ENCODE assay signal across 8 mouse cellular contexts in genomic region chr16:95340885-95341791, GRCm38 (mm10).
DNase-seq lines count a peak whose midpoint lies in the region; ATAC-seq and TF ChIP-seq lines count a peak whose summit lies in the region.

No protein-coding gene starts in this region.

- no peaks in the 10 kb centered on the region for H3K9me3 ChIP-seq in heart, embryonic 12.5 days (replicated peaks)
- no peaks in the 10 kb centered on the region for H3K9me3 ChIP-seq in kidney, embryonic 16.5 days (ENCODE audit: low read length)
- no peaks in the 10 kb centered on the region for H3K9me3 ChIP-seq in stomach, embryonic 15.5 days

- peak; percentile 65 to 68 for DNase-seq in B cell, adult 2 months
- peak; percentile 64 for DNase-seq in liver
- DNase-seq in neural tube, embryonic 10.5 days (ENCODE audit: extremely low spot score, low spot score), result peak; percentile 80

- H3K36me3 ChIP-seq in heart, embryonic 12.5 days, result no peaks in the 10 kb centered on the region
- no peaks in the 10 kb centered on the region for H3K36me3 ChIP-seq in kidney, embryonic 16.5 days (ENCODE audit: insufficient read depth, low read length)
- H3K36me3 ChIP-seq in stomach, embryonic 15.5 days, result no peaks in the 10 kb centered on the region

- H3K4me3 ChIP-seq in bone marrow macrophage, adult 2 months (ENCODE audit: insufficient read depth, low read length), result no peak overlapping the region
- no peak overlapping the region for H3K4me3 ChIP-seq in embryonic fibroblast, embryonic 13.5 days (ENCODE audit: insufficient read depth, low read length)
- no peak overlapping the region; the same call in 1 of the 2 replicates for H3K4me3 ChIP-seq in heart, embryonic 12.5 days
- no peak overlapping the region for H3K4me3 ChIP-seq in kidney, embryonic 16.5 days (ENCODE audit: low read length)
- H3K4me3 ChIP-seq in stomach, embryonic 15.5 days (replicated peaks), result no peak overlapping the region

- H3K9ac ChIP-seq in heart, embryonic 12.5 days, result no peak overlapping the region
- H3K9ac ChIP-seq in kidney, embryonic 16.5 days (replicated peaks; ENCODE audit: low read length), result no peak overlapping the region
- H3K9ac ChIP-seq in stomach, embryonic 15.5 days, result no peak overlapping the region

- TF ChIP-seq POLR2A in bone marrow macrophage, adult 2 months (IDR thresholded peaks at IDR 0.05; ENCODE audit: borderline replicate concordance, low read depth, low read length), result no peak
- no peak; the same call in 1 of the 2 replicates for TF ChIP-seq POLR2A in embryonic fibroblast, embryonic 13.5 days (IDR thresholded peaks at IDR 0.05; ENCODE audit: low read depth, low read length)

- peak overlapping the region; percentile 54 for H3K4me2 ChIP-seq in heart, embryonic 12.5 days
- peak overlapping the region; percentile 36 for H3K4me2 ChIP-seq in kidney, embryonic 16.5 days (replicated peaks; ENCODE audit: low read depth, low read length)
- H3K4me2 ChIP-seq in stomach, embryonic 15.5 days, result peak overlapping the region; percentile 37

- no peaks in the 10 kb centered on the region; the same call in 1 of the 2 replicates for H3K27me3 ChIP-seq in heart, embryonic 12.5 days (replicated peaks)
- H3K27me3 ChIP-seq in kidney, embryonic 16.5 days (ENCODE audit: insufficient read depth, low read length), result no peaks in the 10 kb centered on the region
- no peaks in the 10 kb centered on the region for H3K27me3 ChIP-seq in stomach, embryonic 15.5 days (replicated peaks)

- H3K4me1 ChIP-seq in bone marrow macrophage, adult 2 months (ENCODE audit: control insufficient read depth, insufficient read depth, low read length), result no peaks in the 10 kb centered on the region
- peaks cover 8% of the 10 kb centered on the region; the same call in 1 of the 2 replicates for H3K4me1 ChIP-seq in embryonic fibroblast, embryonic 13.5 days (ENCODE audit: control insufficient read depth, insufficient read depth, low read length)
- H3K4me1 ChIP-seq in heart, embryonic 12.5 days (replicated peaks), result peaks cover 22% of the 10 kb centered on the region
- H3K4me1 ChIP-seq in kidney, embryonic 16.5 days (ENCODE audit: insufficient read depth, low read length), result peaks cover 10% of the 10 kb centered on the region; the same call in 1 of the 2 replicates
- peaks cover 18% of the 10 kb centered on the region for H3K4me1 ChIP-seq in stomach, embryonic 15.5 days

- TF ChIP-seq CTCF in bone marrow macrophage, adult 2 months (IDR thresholded peaks at IDR 0.05; ENCODE audit: low read depth, low read length), result peak; percentile 60
- TF ChIP-seq CTCF in embryonic fibroblast, embryonic 13.5 days (IDR thresholded peaks at IDR 0.05; ENCODE audit: borderline replicate concordance, insufficient read depth, low read length), result peak; percentile 78

- H3K27ac ChIP-seq in bone marrow macrophage, adult 2 months (ENCODE audit: insufficient read depth, low read depth, low read length), result no peak overlapping the region
- peak overlapping the region; percentile 77 for H3K27ac ChIP-seq in embryonic fibroblast, embryonic 13.5 days (ENCODE audit: insufficient read depth, low read length)
- H3K27ac ChIP-seq in heart, embryonic 12.5 days (ENCODE audit: poor library complexity, severe bottlenecking), result peak overlapping the region; percentile 28; the same call in 1 of the 2 replicates
- H3K27ac ChIP-seq in kidney, embryonic 16.5 days (ENCODE audit: low read length), result no peak overlapping the region
- peak overlapping the region; percentile 81 for H3K27ac ChIP-seq in stomach, embryonic 15.5 days

- ATAC-seq in heart, embryonic 12.5 days (ENCODE audit: insufficient number of reproducible peaks, low FRiP score), result peak; percentile 74
- peak; percentile 81 for ATAC-seq in kidney, embryonic 16.5 days (ENCODE audit: low FRiP score, low TSS enrichment)
- ATAC-seq in stomach, embryonic 15.5 days (ENCODE audit: insufficient read depth, low FRiP score, low read depth), result peak; percentile 77

- 20% methylated on average over 26 of the region's 28 CpGs for WGBS in heart, embryonic 12.5 days
- WGBS in kidney, embryonic 16.5 days, result 27% methylated on average over 28 of the region's 28 CpGs
- WGBS in stomach, embryonic 15.5 days, result 21% methylated on average over 28 of the region's 28 CpGs

Comparison
In these comparisons a context has a peak if more than half of its experiments do, and no peak if none do; other contexts are left out.
1. H3K27ac ChIP-seq: peak in embryonic fibroblast, embryonic 13.5 days (single experiment), heart, embryonic 12.5 days (single experiment) and stomach, embryonic 15.5 days (single experiment); none in bone marrow macrophage, adult 2 months (single experiment) and kidney, embryonic 16.5 days (single experiment).
2. Peak in every context shown above with its lines, with median percentiles within 50 percentile points of each other: DNase-seq, ATAC-seq and H3K4me2 ChIP-seq.